Mouse (Mus musculus): ENCODE measurements around the gene Atp5c1.

The Atp5c1 gene

GRCm38 (mm10) chr2:10050878-10051277, 29.4 kb downstream of the Atp5c1 start:
- peak; percentile 54 for DNase-seq (ENCODE audit: low spot score)

- DNase-seq (ENCODE audit: low spot score) = no peak
These were observed 30.9 kb downstream of the Atp5c1 start for GRCm38 (mm10) chr2:10049456-10049855.

GRCm38 (mm10) chr2:10048461-10048860, 31.8 kb downstream of the Atp5c1 start, which contains the start of gene Taf3:
Taf3 (minus strand) TSS chr2:10048596.
- peak; percentile 83 for DNase-seq (ENCODE audit: low spot score)

DNA sequence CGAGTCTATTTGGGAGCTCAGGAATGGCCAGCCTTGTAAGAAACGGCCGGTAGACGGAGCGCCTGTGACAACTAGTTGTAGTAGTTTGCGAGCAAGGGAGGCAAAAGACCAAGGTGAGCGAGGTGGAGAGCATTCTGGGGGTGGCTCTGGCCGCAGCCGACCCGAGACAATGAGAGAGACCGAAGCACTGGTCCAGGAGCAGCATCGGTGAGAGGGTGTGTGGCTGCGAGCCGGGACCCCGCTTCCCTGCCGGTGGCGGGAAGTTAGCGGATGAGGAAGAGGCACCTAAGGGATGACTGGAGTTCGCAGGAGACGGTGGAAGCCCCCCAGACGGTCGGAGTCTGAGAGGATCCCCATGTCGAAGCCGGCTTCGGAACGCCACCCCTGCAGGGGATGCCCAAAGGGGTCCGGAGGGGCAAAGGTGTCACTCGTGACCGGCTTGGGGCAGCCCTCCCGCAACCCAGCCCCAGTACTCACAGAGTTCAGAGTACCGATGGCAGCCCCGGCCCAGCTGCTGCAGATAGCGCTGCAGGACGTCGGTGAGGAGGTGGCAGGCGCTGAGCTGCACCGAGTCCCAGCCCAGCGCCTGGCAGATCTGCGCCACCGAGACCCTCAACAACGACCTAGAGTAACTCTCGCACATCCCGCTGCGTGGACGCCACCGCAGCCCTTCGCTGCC, 32.4 kb downstream of the Atp5c1 start:
- DNase-seq (ENCODE audit: low spot score) = no peak

DNA sequence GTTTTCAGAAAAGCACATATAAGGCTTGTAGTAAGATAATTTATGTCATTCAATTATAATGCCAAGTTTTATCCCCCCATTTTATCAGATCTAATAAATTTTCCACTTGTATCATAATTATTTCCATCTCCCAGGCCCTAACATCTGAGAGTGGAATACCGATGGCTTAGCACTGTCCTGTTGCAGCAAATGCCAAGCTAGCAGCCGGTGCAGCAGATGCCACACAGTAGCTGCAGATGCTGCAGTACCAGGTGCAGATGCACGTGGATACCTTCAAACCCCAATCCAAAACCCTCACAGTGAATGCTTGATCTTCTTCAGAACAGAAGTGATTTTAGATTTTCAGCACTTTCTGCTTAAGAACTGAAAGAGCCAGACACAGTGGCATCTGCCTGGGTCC, 45.3 kb downstream of the Atp5c1 start:
- DNase-seq (ENCODE audit: low spot score) = no peak

DNA sequence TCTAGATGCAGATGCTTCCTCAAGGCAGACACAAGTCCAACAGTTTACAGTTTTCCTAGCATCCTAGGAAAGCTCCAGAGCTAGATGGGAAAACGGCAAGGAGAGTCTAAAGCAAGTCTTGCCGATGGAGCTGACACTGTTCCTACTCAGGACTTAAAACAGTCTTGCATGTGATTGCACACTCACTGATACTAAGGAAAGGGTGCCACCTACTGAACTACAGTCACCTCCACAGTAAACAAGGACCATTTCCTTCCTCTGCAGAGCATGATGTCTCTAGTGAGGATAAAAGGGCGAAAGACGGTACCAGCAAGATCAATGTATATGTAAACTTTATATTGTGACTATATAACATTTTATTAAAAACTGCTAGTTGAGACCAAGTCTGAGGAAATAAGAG, 46.6 kb downstream of the Atp5c1 start:
- no peak for DNase-seq (ENCODE audit: low spot score)

DNA sequence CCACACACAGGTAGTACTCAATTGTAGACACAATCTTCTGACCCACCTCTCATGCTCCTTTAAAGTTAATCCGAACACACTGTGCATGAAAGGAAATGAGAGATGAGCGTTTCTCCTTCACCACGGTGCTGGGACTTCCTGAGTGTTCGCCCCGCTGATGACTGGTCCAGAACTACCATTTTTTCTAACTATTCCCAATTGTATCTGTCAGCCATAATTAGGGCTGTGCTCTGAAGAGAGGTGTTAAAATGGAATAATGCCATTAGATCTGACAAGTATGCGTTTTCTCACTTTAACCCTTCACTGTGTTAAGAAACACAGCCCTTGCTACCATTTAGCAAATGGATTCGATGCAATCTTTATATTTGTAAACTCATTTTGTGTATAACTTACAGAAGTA, 50.6 kb downstream of the Atp5c1 start:
- no peak for DNase-seq (ENCODE audit: low spot score)

GRCm38 (mm10) chr2:10024264-10024663, 56.0 kb downstream of the Atp5c1 start:
- DNase-seq (ENCODE audit: low spot score) = no peak

- DNase-seq (ENCODE audit: low spot score) = no peak
These were observed 59.0 kb downstream of the Atp5c1 start for GRCm38 (mm10) chr2:10021296-10021695.

DNA sequence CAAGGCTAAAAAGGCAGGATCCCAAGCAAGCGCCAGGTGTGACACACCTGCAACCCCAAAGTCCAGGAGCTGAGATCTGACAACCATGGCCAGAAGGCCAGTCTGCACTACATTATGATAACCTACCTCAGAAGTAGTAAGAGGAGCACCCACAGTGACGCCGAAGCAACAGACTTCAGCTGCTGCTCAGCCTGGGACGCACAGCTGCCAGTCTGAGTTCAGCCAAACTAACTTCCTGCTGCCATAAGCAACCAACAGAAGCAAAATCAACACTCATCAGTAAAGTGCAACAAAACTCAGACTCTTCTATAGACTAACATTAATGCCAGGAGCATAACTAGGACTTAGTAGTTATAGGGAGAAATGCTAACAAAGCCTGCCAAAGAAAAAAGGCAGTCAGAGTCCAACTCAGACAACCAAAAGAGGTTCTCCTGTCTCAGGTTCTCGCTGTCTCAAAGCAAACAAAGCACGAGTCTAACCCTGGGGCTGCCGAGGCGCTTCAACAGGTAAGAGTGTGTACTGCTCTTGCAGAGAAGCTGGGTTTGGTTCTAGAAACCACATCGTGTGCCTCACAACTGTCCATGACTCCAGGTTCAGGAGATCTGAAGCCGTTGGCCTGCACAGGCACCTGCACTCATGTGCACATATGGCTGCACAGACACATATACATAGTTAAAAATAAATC, 65.2 kb downstream of the Atp5c1 start:
- DNase-seq (ENCODE audit: low spot score) = no peak

DNA sequence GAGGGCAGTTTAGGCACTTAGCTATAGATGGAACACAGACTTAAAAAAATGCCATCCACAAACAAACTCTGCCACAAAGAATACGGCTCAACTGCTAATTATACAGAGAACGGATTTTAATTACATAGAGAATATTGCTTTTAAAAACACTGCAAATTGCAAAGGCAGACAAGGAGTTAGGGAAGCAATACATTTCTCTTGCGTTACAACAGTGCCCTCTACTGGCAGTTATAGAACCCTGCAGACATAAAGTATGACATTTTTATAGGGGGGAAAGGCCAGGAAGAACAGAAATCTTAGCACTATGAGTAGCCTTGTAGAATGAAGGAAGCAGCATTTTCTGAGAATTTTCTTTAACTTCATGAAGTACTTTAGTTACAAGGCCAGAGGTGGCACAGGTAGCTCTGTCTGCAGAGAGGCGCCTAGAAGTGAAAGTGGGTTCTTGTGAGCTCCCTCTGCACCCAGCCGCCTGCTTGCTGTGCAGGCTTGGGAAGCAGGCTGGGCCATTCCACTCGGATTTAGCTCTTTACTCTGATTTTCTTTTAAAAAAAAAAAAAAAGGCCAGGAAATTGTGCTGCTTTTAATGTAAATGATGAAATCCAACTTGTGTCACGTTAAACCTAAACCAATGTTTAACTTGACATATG, 69.9 kb downstream of the Atp5c1 start:
- DNase-seq (ENCODE audit: low spot score) = no peak

DNA sequence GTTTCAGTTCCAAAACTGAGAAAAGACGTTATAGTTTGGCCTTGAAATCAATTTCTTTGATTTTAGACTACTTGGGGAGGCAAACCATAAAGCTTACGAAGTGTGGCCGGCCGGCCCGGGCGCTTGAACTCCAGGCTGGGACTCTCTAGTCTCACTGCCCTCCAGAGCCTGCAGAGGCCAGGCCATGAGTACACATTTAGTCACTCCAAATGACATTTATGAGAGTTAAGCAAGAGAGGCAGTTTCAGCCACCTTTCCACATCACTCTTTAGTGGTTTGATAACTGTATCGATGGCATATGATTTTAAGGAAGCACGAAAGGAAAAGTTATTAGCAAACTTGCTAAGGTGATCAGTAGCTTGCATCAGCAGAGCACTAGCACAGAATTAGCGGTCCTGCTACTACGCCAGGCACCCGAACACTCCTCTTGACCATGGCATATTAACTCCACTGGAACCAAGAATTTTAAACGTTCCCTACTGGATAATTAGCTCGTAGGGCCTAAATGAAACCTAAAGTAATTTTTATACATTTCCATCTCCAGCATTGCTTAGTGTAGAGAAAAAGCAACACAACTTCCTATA, 70.5 kb downstream of the Atp5c1 start:
- DNase-seq (ENCODE audit: low spot score) = no peak

- no peak for DNase-seq (ENCODE audit: low spot score)
These were observed 71.7 kb downstream of the Atp5c1 start for GRCm38 (mm10) chr2:10008593-10008992.
